Mouse (Mus musculus) testis, adult 2 months (tissue): ENCODE measurements around the gene Stard7.

Experiments used
- CTCF ChIP-seq: fragments of 200-500 bp; IDR thresholded peaks from 2 replicates; pipeline ENCODE4 v1.5.1; 2012; ENCODE audit warnings: low read depth, mild to moderate bottlenecking, inconsistent platforms, low read length, moderate library complexity; ENCODE audit not compliant: control insufficient read depth, insufficient read depth, insufficient replicate concordance
- POLR2A ChIP-seq: fragments of 200-500 bp; IDR thresholded peaks from 2 replicates; pipeline ENCODE4 v1.6.1; 2012; ENCODE audit warnings: low read depth, mild to moderate bottlenecking, inconsistent platforms, low read length, moderate library complexity; ENCODE audit not compliant: control insufficient read depth

GRCm38 (mm10) chr2:127347147-127347985 is 77.3 kb downstream of the Stard7 start:
- TF ChIP-seq CTCF (no peak), POLR2A (no peak)
